Mouse (Mus musculus) kidney, adult 2 months (tissue): ENCODE results near the gene Fxyd3. TPM values are rescaled to one million over a fixed set of nuclear protein-coding genes. Genes with fewer than 3 reads are reported as not detected.

ENCODE experiments used
- DNase-seq: peaks from one replicate; pipeline ENCODE4 v3.0.0; 2021
- H3K27ac ChIP-seq: fragments of 200-500 bp; 2 replicates; pipeline ENCODE4 v1.5.1; 2012; ENCODE audit warnings: low read depth, low read length, control low read depth, inconsistent platforms; ENCODE audit not compliant: insufficient read depth
- H3K27me3 ChIP-seq: fragments of 200-500 bp; replicated peaks from 2 replicates; pipeline ENCODE4 v1.6.1; 2012; ENCODE audit warnings: mild to moderate bottlenecking, moderate library complexity, low read length, inconsistent platforms; ENCODE audit not compliant: control insufficient read depth, insufficient read depth
- H3K36me3 ChIP-seq: fragments of 200-500 bp; 2 replicates; pipeline ENCODE4 v1.6.1; 2012; ENCODE audit warnings: mild to moderate bottlenecking, moderate library complexity, low read length, inconsistent platforms; ENCODE audit not compliant: control insufficient read depth, insufficient read depth
- H3K4me1 ChIP-seq: fragments of 200-500 bp; 2 replicates; pipeline ENCODE4 v1.6.1; 2011; ENCODE audit warnings: low read length; ENCODE audit not compliant: control insufficient read depth, insufficient read depth
- H3K4me3 ChIP-seq: fragments of 200-500 bp; 2 replicates; pipeline ENCODE4 v1.5.1; 2011; ENCODE audit warnings: mild to moderate bottlenecking, low read depth, low read length, control low read depth; ENCODE audit not compliant: insufficient read depth
- CTCF ChIP-seq: fragments of 200-500 bp; conservative IDR thresholded peaks from 2 replicates; pipeline ENCODE4 v1.5.1; 2011; ENCODE audit warnings: low read depth, mild to moderate bottlenecking, control low read depth, low read length, moderate library complexity, mixed read lengths; ENCODE audit not compliant: insufficient read depth, insufficient read length
- POLR2A ChIP-seq: fragments of 200-500 bp; IDR thresholded peaks from one replicate; pipeline ENCODE4 v1.6.1; 2011; ENCODE audit warnings: low read depth, low read length, control low read depth
- WGBS: fragments of 180-500 bp; shearing (Covaris S2); methylation state at CpG from one replicate; pipeline ENCODE4 v1.1.7; 2018; 5-methylcytosine and 5-hydroxymethylcytosine counted together
- polyA plus RNA-seq: library from polyadenylated mRNA; depleted of rRNA; stranded (reverse); fragments of >200 nt; gene quantifications from 2 replicates; pipeline ENCODE4 v1.2.3, GENCODE M21; 2012

Fxyd3 gene
- polyA plus RNA-seq, 1 experiment, result 4.8 TPM

DNA sequence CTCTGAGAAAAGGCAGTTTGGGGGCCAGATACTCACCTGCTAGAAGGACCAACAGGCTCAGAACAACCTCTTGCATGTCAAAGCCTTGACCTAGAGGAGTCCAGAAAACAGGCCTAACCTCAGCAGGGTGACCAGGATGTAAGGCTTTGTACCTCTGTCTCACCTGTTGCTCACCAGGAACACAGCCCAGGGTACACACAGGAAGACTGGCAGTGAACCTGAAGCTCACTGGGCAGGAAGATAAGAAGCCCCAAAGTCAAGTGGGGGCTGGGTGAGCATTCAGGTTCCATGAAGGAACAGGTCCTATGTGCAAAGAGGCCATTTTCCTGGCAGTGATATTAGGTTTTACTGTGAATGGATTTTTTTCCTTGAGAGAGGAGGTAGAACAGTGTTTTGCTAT lies 3.0 kb downstream of the Fxyd3 start:
- H3K27ac ChIP-seq, result no peak overlapping the region
- no peak for DNase-seq
- H3K4me3 ChIP-seq, result no peak overlapping the region
- H3K4me1 ChIP-seq, result no peaks in the 10 kb centered on the region
- no peaks in the 10 kb centered on the region for H3K27me3 ChIP-seq
- no peak for TF ChIP-seq CTCF
- H3K36me3 ChIP-seq, result no peaks in the 10 kb centered on the region

DNA sequence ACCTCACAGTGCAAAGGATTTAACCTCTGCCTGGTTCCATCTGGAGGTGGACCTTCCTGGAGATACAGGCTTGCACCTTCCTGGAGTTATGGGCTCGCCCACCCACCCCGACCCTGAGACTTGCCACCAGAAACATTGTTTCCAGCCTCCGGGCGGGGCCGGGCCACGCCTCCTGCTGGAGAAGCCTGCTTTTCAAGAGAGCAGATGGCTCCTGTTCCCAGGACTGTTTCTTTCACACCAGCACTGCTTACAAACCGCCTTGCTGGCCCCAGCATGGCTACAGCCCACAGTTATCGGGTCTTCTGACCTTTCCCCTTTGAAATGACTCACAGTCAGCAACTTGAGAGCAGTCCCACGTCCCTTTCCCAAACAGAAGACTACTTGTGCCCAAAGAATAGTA lies 4.2 kb downstream of the Fxyd3 start:
- 46% methylated on average over 9 of the region's 9 CpGs for WGBS

DNA sequence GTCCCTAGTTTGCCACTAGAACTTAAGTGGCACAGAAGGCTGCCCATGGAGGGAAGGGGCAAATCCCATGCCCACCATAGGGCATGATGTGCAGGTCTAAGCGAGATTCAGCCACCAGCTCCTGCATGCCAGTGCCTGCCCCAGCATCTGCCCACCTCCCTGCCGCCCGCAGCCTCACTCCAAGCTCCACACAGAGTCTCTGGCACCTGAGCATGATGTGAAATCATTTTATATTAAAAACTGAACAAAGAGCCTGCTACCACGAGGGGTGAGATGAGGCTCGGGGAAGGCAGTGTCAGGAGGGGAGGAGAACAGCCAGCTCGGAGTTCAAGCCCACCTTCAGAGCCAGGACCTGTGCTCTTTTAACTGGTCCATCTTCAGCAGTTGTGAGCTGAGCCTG lies 6.2 kb downstream of the Fxyd3 start:
- no peak for DNase-seq
- TF ChIP-seq POLR2A, result no peak
- TF ChIP-seq CTCF, result no peak
- WGBS, result 81% methylated on average over 6 of the region's 6 CpGs

More for the DNA sequence above, 4.2 kb downstream of the Fxyd3 start:
- Histone ChIP-seq H3K27me3 (no peaks in the 10 kb centered on the region), H3K27ac (no peak overlapping the region), H3K4me3 (no peak overlapping the region), H3K36me3 (no peaks in the 10 kb centered on the region), H3K4me1 (no peaks in the 10 kb centered on the region)
- TF ChIP-seq POLR2A (no peak), CTCF (no peak)
- no peak for DNase-seq

GRCm38 (mm10) chr7:31069491-31069890 lies 7.0 kb downstream of the Fxyd3 start:
- DNase-seq, result no peak
- Histone ChIP-seq H3K36me3 (no peaks in the 10 kb centered on the region), H3K27ac (no peak overlapping the region), H3K4me1 (no peaks in the 10 kb centered on the region), H3K4me3 (no peak overlapping the region), H3K27me3 (no peaks in the 10 kb centered on the region)
- WGBS, result 79% methylated on average over 14 of the region's 14 CpGs
- TF ChIP-seq POLR2A (no peak), CTCF (no peak)

More for the DNA sequence above, 6.2 kb downstream of the Fxyd3 start:
- H3K4me1 ChIP-seq, result no peaks in the 10 kb centered on the region
- H3K27me3 ChIP-seq, result no peaks in the 10 kb centered on the region
- H3K4me3 ChIP-seq, result no peak overlapping the region
- H3K27ac ChIP-seq, result no peak overlapping the region
- H3K36me3 ChIP-seq, result no peaks in the 10 kb centered on the region

DNA sequence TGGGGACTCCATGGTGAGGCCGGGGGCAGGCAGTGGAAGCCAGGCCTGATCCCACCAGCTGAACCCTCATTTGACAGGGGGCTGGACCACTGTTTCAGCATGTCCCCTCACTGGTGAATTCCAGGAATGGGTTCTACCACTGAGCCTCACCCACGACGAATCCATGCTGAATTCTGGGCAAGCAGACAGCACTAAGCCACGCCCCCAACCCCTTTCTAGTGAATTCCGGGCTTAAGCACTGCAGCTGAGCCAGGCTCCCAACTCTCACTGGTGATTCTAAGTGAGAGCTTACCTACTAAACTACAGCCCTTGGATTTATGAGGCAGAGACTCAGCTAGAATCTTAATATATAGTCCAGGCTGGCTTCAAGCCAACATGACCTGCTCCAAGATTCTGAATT lies 8.7 kb downstream of the Fxyd3 start:
- TF ChIP-seq CTCF (no peak), POLR2A (no peak)
- Histone ChIP-seq H3K4me1 (no peaks in the 10 kb centered on the region), H3K27me3 (no peaks in the 10 kb centered on the region), H3K27ac (no peak overlapping the region), H3K4me3 (no peak overlapping the region), H3K36me3 (no peaks in the 10 kb centered on the region)
- no peak for DNase-seq
- 40% methylated on average over 5 of the region's 5 CpGs for WGBS

DNA sequence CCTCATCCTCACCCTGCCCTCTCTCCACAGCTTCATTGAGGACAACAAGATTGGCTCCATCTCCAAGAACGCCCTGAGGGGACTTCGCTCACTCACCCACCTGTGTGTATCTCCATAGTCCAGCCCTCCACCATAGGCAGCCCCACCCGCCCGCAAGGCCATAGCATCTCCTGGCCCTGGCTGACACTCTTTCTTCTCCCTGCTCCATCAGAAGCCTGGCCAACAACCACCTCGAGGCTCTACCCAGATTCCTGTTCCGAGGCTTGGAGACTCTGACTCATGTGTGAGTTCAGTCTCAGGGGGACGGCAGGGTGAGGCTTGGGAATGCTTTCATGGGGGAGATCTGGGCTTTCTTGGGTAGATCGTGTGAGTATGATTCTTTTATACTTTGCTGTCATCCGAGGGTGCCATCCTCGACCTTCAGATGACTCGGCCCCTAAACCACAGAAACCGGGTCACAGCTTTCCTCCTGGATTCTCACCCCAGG lies 13.4 kb downstream of the Fxyd3 start:
- Histone ChIP-seq H3K27ac (no peak overlapping the region), H3K4me1 (no peaks in the 10 kb centered on the region), H3K4me3 (no peak overlapping the region), H3K36me3 (no peaks in the 10 kb centered on the region), H3K27me3 (no peaks in the 10 kb centered on the region)
- 84% methylated on average over 12 of the region's 12 CpGs for WGBS
- TF ChIP-seq POLR2A (no peak), CTCF (no peak)
- no peak for DNase-seq

DNA sequence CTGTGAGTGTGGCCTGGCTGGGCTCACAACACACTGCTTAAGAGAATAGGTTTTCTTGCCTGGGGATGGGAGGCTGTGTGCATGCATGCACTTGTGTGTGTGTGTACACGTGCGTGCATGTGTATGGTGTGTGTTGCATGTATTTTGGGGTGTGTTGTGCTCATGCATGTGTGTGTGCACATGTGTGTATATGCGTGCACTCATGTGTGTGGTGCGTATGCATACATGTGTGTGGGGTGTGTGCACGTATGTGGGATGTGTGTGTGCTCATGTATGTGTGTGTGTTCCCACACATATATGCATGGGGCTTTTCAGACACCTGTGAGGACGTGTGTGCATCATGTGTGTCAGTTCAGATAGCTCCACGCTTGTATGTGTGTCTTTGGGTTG lies 15.9 kb downstream of the Fxyd3 start:
- no peaks in the 10 kb centered on the region for H3K36me3 ChIP-seq
- no peaks in the 10 kb centered on the region for H3K4me1 ChIP-seq
- H3K27ac ChIP-seq, result no peak overlapping the region
- no peak for DNase-seq
- WGBS, result 93% methylated on average over 7 of the region's 7 CpGs
- TF ChIP-seq POLR2A, result no peak
- no peak for TF ChIP-seq CTCF
- no peak overlapping the region for H3K4me3 ChIP-seq
- H3K27me3 ChIP-seq, result no peaks in the 10 kb centered on the region
